Mouse (Mus musculus) cortical plate, adult 2 months (tissue): ENCODE data around the gene Slc25a23. TPM values are rescaled to one million over a fixed set of nuclear protein-coding genes. Genes with fewer than 3 reads are reported as not detected.

Experiments used
- H3K27ac ChIP-seq: fragments of 200-500 bp; 2 replicates; pipeline ENCODE4 v1.5.1; 2012; ENCODE audit warnings: low read length, control low read depth, inconsistent platforms; ENCODE audit not compliant: insufficient read depth
- H3K4me1 ChIP-seq: fragments of 200-500 bp; 2 replicates; pipeline ENCODE4 v1.6.1; 2011; ENCODE audit warnings: low read length; ENCODE audit not compliant: control insufficient read depth, insufficient read depth
- H3K4me3 ChIP-seq: fragments of 200-500 bp; 2 replicates; pipeline ENCODE4 v1.5.1; 2011; ENCODE audit warnings: mild to moderate bottlenecking, low read length, control low read depth; ENCODE audit not compliant: insufficient read depth
- CTCF ChIP-seq: fragments of 200-500 bp; IDR thresholded peaks from 2 replicates; pipeline ENCODE4 v1.5.1; 2011; ENCODE audit warnings: mild to moderate bottlenecking, control low read depth, low read length; ENCODE audit not compliant: insufficient read depth; ENCODE audit errors: extremely low read depth
- POLR2A ChIP-seq: fragments of 200-500 bp; IDR thresholded peaks from 2 replicates; pipeline ENCODE4 v1.6.1; 2011; ENCODE audit warnings: mild to moderate bottlenecking, low read length, control low read depth; ENCODE audit not compliant: insufficient read depth; ENCODE audit errors: extremely low read depth
- polyA plus RNA-seq: library from polyadenylated mRNA; depleted of rRNA; stranded (reverse); fragments of >200 nt; gene quantifications from 2 replicates; pipeline ENCODE4 v1.2.3, GENCODE M21; 2012; rRNA removed

The Slc25a23 gene
- 319 and 330 TPM in 2 replicates for polyA plus RNA-seq

DNA sequence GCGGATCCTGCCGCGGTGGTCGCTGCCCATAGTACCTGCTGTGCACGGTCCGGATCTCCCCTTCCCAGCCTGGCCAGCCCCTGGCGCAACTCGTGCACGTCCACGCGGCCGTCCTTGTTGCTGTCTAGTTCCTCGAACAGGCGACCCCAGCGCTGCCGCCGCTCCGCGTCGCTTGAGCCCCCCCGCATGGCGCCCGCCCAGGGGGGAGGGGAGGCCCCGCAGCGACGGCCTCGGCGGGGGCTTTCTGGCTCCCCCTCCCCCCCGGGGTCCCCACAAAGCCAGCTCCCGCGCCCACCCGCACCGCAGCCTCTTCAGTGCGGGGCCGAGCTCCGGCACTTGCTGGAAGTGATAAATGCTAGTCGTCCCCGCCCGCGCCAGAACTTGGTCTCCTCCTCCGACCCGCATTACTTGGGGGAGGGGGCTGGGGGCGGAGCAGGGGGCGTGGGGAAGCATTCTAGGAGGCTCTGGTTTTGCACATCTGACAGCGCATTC is at the start of gene Slc25a23:
Gene Slc25a23 (minus strand): TSS at position 378 of the 492 bp plus-strand sequence.
- H3K4me1 ChIP-seq: peaks cover 4% of the 10 kb centered on the region; the same call in 1 of the 2 replicates
- H3K4me3 ChIP-seq: peak within 1 kb of the TSS; percentile 98
- peak within 1 kb of the TSS; percentile 96 for H3K27ac ChIP-seq
- no peak for TF ChIP-seq CTCF
- TF ChIP-seq POLR2A: no peak

DNA sequence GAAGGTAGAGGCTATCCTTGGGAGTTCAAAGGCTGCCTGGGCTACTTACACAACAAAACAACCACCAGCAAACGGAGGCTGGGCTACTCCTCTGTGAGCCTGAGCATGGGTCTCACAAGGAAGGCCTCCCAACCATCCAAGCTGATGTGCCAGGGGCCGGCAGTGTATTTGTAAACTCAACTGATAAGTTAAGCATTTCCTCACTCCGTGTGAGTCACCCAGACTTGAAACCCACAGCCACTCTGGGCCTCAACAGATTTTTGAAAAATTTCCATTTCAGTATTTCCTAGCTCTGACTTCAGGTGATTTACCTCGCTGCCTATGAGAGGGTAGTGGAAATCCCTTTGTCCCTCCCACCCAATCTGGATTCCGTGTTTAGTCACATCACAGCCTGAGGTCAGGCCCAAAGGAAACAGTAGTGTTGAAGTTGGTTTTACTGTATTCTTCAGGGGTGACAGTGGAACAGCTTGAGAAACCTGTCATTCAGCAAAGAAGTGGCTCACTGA is 49.1 kb upstream of the Slc25a23 start:
- no peak overlapping the region for H3K27ac ChIP-seq
- no peak overlapping the region for H3K4me3 ChIP-seq
- H3K4me1 ChIP-seq: no peaks in the 10 kb centered on the region
- no peak for TF ChIP-seq CTCF
- TF ChIP-seq POLR2A: no peak

DNA sequence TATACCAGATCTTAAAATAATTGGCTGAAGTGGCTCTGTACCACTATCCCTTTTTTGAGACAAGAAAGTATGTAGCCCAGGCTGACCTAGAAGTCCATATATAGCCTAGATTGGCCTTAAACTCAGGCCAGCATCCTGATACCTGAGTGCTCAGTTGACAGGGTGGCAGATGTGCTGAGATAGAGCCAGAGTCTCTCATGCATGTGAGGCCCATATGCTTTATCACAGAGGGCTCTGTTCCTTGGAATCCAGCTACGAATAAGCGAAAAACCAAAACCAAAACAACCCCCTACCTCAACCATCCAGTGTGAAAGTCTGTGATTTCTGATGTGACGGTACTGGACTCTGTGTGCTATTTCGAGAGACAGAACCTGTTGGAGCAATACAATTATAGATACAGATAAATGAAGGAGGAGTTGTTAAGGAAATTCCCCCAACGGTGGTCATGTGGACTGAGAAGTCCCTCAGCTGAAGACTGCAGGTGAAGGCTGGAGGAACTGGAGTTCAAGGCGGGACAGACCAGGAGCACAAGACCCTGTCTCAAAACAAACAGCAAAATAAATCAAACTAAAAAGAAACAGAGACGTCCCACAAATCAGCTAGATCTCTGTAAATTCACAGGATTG is 48.5 kb upstream of the Slc25a23 start:
- H3K4me1 ChIP-seq: no peaks in the 10 kb centered on the region
- no peak overlapping the region for H3K27ac ChIP-seq
- H3K4me3 ChIP-seq: no peak overlapping the region
- TF ChIP-seq POLR2A: no peak
- TF ChIP-seq CTCF: no peak

DNA sequence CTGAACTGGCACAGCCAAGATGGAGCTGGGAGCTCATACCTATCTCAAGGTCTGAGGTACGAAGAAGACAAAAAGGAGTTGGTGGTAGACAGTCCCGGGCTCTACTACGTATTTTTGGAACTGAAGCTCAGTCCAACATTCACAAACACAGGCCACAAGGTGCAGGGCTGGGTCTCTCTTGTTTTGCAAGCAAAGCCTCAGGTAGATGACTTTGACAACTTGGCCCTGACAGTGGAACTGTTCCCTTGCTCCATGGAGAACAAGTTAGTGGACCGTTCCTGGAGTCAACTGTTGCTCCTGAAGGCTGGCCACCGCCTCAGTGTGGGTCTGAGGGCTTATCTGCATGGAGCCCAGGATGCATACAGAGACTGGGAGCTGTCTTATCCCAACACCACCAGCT is 47.4 kb upstream of the Slc25a23 start:
- Histone ChIP-seq H3K27ac (no peak overlapping the region), H3K4me1 (no peaks in the 10 kb centered on the region), H3K4me3 (no peak overlapping the region)
- TF ChIP-seq POLR2A (no peak), CTCF (no peak)

DNA sequence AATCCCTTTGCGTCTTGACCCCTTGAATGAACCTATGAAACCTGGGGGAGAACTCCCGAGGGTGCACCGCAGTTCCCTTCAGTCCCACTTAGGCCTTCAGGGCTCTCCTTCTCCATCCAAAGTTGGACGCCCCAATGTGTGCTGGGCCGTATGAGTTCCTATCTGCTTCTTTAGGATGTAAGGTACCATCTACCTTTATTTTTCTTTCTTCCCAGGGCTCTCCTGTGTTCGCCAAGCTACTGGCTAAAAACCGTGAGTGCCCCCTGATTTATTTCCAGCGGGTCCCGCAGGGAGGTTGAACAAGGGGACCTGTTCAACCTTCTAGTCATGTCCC is 46.3 kb upstream of the Slc25a23 start:
- Histone ChIP-seq H3K27ac (no peak overlapping the region), H3K4me3 (peak overlapping the region; percentile 62; the same call in 1 of the 2 replicates), H3K4me1 (no peaks in the 10 kb centered on the region)
- TF ChIP-seq POLR2A (no peak), CTCF (no peak)

DNA sequence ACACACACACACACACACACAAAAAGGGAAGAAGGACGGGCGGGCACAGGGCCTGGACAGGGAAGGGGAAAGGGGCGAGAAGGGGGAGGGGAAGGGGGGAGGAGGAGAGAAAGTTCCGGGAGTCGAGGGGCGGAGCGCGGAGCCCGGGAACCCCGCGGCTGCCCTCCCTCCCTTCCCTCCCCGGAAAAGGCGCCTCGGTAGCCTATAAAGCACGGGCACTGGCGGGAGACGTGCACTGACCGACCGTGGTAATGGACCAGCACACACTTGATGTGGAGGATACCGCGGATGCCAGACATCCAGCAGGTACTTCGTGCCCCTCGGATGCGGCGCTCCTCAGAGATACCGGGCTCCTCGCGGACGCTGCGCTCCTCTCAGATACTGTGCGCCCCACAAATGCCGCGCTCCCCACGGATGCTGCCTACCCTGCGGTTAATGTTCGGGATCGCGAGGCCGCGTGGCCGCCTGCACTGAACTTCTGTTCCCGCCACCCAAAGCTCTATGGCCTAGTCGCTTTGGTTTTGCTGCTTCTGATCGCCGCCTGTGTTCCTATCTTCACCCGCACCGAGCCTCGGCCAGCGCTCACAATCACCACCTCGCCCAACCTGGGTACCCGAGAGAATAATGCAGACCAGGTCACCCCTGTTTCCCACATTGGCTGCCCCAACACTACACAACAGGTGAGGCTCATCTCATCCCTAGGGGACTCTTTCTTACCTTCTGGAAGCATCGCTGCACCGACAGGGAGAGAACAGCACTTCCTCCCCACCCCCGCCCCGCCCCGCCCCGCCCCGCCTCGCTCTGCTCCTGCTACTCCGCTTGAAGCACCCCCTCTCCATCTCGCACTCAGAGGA is 45.7 kb upstream of the Slc25a23 start, which contains the start of gene Tnfsf9:
Gene Tnfsf9 (plus strand): TSS at position 145 of the 854 bp plus-strand sequence.
- peak within 1 kb of the TSS; percentile 62 for H3K4me3 ChIP-seq
- H3K27ac ChIP-seq: no peak within 1 kb of the TSS
- TF ChIP-seq POLR2A (0 out of 2 replicates have a peak, but pooled peaks have one; percentile 22), CTCF (no peak)
- no peaks in the 10 kb centered on the region for H3K4me1 ChIP-seq

DNA sequence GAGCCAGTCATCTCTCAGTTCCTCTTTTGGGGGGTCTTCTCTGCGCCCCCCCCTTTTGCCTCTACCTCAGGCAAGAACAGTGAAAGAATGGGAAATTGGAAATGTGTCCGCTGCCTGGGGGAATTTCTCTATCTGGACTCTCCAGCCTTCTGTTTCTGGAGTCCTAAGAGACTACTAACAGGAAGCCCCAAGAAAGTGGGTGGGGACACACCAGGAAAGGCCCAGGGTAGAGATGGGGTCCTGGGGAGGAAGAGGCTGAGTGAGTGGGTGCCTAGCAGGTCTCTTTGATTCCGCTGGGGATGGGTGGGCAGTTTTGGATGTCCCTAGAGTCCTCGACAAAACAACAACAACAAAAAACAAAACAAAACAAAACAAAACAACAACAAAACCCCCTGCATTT is 44.8 kb upstream of the Slc25a23 start:
- H3K4me3 ChIP-seq: no peak overlapping the region
- no peak overlapping the region for H3K27ac ChIP-seq
- H3K4me1 ChIP-seq: no peaks in the 10 kb centered on the region
- TF ChIP-seq CTCF (no peak), POLR2A (no peak)

DNA sequence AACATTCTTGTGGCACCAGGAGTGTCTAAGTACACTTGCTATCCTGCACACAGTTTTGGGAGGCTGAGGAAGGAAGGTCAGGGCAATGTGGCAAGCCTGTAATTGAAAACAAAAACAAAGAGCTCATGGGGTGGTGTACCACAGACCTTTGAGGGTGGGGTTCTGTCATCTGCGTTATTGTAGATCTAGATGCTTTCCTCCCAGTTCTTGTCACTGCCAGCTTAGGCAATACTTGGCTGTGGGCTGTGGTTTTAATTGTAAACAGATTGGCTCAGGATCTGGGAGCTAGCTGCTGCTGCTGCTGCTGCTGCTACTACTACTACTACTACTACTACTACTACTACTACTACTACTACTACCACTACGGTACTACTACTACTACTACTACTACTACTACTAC is 42.6 kb upstream of the Slc25a23 start:
- Histone ChIP-seq H3K27ac (no peak overlapping the region), H3K4me1 (no peaks in the 10 kb centered on the region), H3K4me3 (no peak overlapping the region)
- no peak for TF ChIP-seq POLR2A
- TF ChIP-seq CTCF: no peak

DNA sequence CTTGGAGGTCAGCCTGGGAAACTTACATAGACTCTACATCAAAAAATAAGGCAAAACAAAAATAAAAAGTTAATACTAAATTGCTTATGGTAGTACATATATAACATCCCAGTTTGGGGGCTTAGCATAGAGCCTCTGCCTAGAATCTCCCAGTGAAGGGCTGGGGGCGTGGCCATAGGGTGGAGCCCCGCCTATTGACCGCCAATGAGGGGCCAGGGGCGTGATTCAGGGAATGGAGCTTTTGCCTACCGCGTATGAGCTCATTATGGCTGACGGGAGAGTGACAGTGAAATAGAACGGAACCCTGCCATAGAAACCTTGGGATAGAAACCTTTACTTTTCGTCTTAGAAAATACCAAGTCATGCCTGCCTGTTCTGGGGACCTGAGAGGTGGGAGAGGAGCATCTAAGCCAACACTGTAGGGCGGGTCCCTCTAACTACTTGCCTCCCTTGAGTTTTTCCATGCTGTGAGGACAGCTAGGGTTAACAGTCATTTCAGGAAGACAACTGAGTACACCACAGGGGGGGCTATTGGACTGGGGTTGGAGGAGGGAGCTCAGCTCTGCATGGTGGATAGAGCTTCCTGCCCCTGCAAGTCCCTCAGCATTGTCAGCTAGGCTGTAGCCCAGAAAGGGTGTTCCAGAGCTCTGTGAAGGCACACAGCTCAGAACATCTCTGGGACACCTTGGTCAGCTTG is 40.1 kb upstream of the Slc25a23 start:
- no peaks in the 10 kb centered on the region for H3K4me1 ChIP-seq
- H3K27ac ChIP-seq: no peak overlapping the region
- H3K4me3 ChIP-seq: no peak overlapping the region
- TF ChIP-seq CTCF (no peak), POLR2A (no peak)

DNA sequence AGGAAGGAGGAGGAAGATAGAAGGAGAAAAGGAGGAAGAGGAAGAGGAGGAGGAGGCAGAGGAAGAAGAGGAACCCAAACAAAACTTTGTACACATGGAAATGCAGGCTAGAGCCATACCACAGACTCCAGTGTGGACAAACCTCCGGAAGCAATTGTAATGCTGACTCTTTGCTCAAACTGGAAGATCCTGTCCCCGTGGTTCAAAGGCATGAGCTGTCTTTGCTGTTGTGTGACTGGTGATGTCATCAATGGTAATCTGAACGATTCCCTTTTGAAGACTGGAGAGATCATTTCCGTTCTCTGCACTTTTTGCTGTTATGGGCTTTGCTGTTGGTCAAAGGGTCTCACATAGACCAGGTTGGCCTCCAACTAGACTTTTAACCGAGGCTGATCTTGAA is 38.7 kb upstream of the Slc25a23 start:
- TF ChIP-seq POLR2A: no peak
- no peak for TF ChIP-seq CTCF
- Histone ChIP-seq H3K27ac (no peak overlapping the region), H3K4me1 (no peaks in the 10 kb centered on the region), H3K4me3 (no peak overlapping the region)
